Mouse (Mus musculus) MN1 (cell line): ENCODE data around the gene Ebf1.

Experiments
- DNase-seq: peaks from one replicate; pipeline ENCODE4 v3.0.0-alpha.2; 2016; ENCODE audit warnings: low spot score

Gene Ebf1

DNA sequence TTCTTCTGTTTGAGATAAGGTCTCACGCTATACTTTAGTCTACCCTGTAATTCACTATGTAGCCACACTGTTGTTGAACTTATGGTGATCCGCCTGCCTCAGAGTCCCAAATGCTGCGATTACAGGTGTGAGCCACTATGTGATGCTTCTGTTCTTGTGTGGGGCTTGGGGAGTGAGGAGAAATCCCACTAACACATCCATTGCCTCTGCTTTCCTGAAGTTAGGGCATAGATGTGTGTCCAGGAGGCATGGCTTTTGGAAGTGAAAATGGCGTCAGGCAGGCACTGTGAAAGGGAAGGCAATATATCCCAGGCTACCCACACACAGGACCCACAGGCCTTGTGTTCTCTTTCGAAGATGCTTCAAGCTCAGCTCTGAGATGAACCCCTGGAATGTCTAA, 86.8 kb downstream of the Ebf1 start:
- no peak for DNase-seq

DNA sequence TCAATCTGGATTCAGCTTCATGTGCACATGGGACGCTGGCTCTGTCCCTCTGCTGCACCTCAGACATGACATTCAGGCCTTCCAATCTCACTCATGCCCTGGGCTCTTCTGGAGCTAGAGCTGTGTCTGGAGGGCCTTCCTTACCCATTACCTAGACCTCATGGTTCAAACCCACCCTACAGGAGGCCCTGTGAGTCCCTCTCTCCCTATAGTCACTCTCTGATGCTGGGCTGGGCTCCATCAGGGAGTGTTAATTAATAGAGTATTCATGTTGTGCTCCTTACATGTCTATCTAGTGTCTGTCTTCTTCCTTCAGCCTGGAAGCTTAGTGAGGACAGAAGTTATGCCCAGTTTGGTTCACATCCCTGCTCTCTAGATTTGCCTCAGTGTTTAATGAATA, 88.7 kb downstream of the Ebf1 start:
- DNase-seq: no peak

GRCm38 (mm10) chr11:44706386-44706785, 89.3 kb downstream of the Ebf1 start:
- DNase-seq: no peak

DNA sequence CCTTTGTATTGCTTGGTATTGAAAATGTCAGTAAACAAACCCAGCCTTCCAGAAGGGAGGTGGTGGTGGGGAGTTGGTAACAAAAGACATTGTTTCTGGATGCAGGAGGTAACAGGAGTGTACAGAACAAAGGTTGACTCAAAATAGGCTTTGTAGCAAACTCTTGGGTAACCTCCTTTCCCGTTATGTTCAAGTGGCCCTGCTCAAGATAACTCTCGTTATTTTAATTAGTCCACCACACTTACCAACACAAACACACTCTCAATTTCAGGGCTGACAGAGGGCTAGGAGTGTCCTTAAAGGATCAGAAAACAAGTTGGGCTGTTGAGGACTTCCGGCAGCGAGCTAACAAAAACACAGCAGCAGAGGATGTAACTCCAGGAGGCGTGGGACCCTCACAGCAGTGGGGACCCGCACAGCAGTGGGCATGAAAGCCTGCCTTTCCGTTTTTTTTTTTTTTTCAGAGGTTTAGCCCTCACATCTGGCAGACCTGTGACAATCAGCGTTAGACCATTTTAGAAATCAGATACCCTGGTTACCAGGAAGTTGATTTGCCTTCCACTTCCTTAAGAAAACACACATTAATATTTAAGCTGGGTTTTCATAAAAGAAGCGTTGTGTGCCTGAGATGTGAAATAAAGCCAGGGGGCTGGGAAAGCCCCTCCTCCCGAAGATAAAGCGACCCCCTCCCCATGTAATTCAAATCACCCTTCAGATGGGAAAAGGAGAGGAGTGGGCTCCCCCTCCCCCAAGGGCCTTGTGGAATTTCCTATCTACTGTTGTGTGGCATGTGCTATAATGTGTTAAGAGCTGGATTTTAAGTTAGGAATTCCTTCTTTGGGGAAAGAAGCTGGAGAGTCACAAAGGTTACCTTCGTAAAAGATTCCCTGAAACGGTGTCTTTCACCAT, 90.5 kb downstream of the Ebf1 start:
- no peak for DNase-seq

DNA sequence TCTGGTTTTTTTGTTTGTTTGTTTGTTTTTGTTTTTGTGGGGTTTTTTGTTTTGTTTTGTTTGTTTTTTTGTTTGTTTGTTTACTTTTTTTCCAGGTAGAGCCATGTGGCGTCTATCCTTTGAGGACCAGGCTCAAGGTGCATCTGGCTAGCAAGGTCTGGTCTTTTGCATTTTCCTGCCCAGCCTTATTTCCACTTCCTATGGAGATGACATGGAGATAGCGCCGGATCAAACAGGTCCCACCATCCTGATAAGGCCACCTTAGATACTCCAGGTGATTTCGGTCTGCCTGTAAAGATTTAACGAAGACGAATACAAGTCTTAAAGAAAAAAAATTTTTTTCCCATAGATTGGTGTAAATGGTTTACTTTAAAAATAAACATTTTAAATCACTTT, 91.2 kb downstream of the Ebf1 start:
- DNase-seq: no peak

- no peak for DNase-seq
Measured at GRCm38 (mm10) chr11:44709073-44709618, 92.0 kb downstream of the Ebf1 start.

GRCm38 (mm10) chr11:44709869-44710460, 92.8 kb downstream of the Ebf1 start:
- DNase-seq: no peak

- no peak for DNase-seq
Measured at GRCm38 (mm10) chr11:44710861-44711260, 93.7 kb downstream of the Ebf1 start.

DNA sequence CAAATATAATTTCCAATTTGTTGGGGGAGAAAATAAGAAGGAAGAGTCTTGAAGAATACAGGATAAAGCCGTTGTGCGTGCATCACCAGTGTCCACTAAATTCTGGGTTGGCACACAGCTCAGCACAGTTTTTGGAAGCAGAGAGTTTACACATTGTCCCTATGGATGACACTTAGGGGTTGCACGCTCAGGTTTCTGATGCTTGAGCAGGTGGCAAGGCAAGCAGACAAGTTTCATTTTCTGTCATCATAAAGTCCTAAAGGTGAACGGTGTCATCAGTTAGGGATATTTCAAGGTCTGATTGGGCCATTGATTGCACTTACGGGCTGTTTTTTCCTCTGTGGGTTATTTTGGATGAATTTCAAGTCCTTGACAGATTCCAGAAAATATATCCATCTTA, 97.1 kb downstream of the Ebf1 start:
- no peak for DNase-seq

DNA sequence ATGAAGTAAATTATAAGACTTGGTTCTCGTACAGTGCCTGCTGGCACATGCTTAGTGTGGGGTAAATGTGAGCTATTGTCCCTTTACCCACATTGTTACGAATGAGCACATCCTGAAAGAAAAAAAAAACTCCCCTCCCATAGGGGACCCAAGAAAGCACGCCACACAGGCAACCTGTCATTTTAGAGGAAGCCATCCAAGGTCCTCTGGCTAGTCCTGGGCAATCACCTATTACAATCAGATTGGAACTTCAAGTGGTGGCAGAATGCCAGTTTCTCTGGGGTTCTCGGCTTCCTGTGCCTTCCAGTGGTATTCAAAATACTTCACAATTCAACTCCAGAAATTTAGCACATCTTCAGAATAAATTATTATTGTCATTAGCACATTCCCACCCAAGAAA, 98.7 kb downstream of the Ebf1 start:
- no peak for DNase-seq

GRCm38 (mm10) chr11:44716928-44717327, 99.8 kb downstream of the Ebf1 start:
- DNase-seq: no peak

DNA sequence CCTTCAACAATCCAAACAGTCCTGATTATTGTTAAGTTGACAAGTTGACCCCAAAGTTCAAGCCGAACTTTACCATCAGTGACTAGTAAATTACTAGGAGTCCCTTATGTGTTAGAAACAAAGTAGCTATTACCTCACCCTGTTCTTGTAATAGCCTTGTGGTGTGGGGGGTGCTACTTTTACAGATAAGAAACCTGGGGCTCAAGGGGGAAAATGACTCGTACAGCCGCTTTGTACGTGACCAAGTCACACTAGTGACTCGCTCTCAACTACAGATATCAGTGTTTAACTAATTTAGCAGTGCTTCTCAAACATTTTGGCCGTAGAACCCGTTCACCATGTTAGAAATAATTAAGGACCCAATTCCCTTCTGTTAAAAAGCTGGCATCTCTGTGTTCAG, 100.5 kb downstream of the Ebf1 start:
- no peak for DNase-seq

DNA sequence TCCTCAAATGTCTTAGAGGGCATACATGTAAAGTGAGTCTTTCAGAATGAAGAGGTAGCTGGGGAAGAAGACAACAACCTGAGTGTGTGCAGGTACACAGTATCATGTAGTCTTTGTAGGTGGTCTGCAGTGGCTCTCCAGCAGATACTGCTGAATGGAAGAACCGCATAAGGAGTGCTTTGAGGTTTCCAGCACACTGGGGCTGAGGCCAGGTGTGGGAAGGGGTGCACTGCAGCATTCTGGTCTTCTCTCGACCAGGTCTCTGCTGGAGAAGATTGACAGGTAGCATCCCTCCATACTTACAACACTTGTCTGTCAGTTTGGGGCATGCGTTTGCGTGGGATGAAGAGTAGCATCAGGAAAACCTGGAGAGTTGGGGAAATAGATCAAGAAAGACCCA, 104.9 kb downstream of the Ebf1 start:
- no peak for DNase-seq

GRCm38 (mm10) chr11:44723950-44724502, 106.9 kb downstream of the Ebf1 start:
- no peak for DNase-seq

DNA sequence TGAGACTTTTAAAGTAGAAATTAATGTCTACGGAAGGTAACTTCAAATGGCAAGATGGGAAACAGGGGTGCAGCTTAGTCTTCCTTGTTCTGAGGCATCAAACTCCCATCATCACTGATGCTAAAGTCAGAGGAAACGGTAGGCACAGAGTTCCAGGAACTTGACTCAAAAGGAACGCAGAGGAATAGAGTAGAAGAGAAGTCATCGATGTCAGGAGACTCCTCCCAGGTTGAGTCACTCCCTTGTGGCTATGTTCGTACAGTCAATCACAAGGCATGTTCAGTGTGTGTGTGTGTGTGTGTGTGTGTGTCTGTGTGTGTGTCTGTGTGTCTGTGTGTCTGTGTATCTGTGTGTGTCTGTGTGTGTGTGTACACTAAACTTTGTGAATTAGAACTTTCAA, 108.6 kb downstream of the Ebf1 start:
- DNase-seq: no peak

DNA sequence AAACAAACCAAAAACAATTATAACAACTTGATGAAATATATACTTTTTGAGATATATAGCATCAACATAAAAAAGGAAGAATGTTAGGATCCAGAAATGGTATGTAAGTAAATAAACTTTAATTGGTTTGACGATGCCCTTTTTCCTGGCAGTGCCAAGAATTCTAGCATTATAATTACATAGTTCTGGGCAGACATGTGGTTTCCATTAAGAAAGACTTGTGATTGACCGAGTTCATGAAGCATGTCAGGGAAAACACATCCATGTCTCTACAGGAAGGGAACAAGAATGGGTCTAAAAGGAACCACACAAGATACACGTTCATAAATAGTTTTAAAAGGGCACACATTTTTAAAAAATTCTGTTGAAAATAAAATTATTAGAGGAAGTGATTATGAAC, 110.3 kb downstream of the Ebf1 start:
- no peak for DNase-seq

GRCm38 (mm10) chr11:44727821-44728220, 110.7 kb downstream of the Ebf1 start:
- no peak for DNase-seq

DNA sequence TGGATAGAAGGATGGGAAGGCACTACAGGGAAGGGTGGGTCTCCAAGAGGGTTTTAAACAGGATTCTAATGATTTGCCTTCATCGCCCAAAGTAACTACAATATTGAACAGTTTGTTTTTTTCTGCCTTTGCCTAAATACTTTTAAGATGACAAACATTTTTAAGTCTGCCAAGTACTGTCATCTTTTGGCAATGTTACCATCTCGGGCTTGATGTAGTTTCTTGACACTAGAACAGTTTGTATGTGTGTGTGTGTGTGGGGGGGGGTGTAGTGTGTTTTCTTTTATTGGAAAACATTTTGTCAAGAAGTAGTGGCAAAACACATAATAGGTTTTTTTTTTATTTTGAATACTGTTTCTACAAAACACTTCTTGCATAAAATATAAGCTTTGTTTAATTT, 111.2 kb downstream of the Ebf1 start:
- no peak for DNase-seq

GRCm38 (mm10) chr11:44729931-44730330, 112.8 kb downstream of the Ebf1 start:
- DNase-seq: no peak

GRCm38 (mm10) chr11:44731763-44732162, 114.6 kb downstream of the Ebf1 start:
- no peak for DNase-seq

- DNase-seq: no peak
Measured at GRCm38 (mm10) chr11:44733276-44733675, 116.2 kb downstream of the Ebf1 start.

- no peak for DNase-seq
Measured at GRCm38 (mm10) chr11:44738046-44738445, 120.9 kb downstream of the Ebf1 start.

GRCm38 (mm10) chr11:44738820-44739219, 121.7 kb downstream of the Ebf1 start:
- no peak for DNase-seq
